10 mouse cellular contexts compared by ENCODE assay signal in genomic region chr5:140636316-140637057, GRCm38 (mm10). TPM values are rescaled to one million over a fixed set of nuclear protein-coding genes. Genes with fewer than 3 reads are reported as not detected.
A peak's percentile ranks its signal among the peaks of the same experiment; 100 is the strongest.
DNase-seq lines count a peak whose midpoint lies in the region; ATAC-seq and TF ChIP-seq lines count a peak whose summit lies in the region.
"Had no signal": no experiment of that assay in that cellular context is flagged by ENCODE, and none has a peak within 500 bp of the region (broad histone marks: within the 10 kb centered on the region; RNA-seq: fewer than 3 reads in every experiment).

No protein-coding gene starts in this region.

- H3K27ac ChIP-seq in left cerebral cortex, adult 2 months = no peak overlapping the region
- peak overlapping the region; percentile 82 for H3K27ac ChIP-seq in bone marrow, adult 2 months (ENCODE audit: control insufficient read depth, insufficient read depth, low read depth, low read length, poor library complexity)
- peak overlapping the region; percentile 32; the same call in 1 of the 2 replicates for H3K27ac ChIP-seq in liver, embryonic 11.5 days (ENCODE audit: low read depth, low read length)
- H3K27ac ChIP-seq in thymus, adult 2 months (ENCODE audit: control insufficient read depth, insufficient read depth, low read length) = peak overlapping the region; percentile 87
- H3K27ac ChIP-seq: embryonic facial prominence, embryonic 13.5 days had no signal

- intact Hi-C loops in left cerebral cortex, adult 2 months (cut with DNase I) = no loop called here
- intact Hi-C loops in left cerebral cortex, postnatal 4 days (cut with DNase I) = no loop called here

- ATAC-seq in liver, embryonic 11.5 days (replicated peaks; ENCODE audit: low FRiP score) = no peak

- peaks cover 4% of the 10 kb centered on the region for H3K4me1 ChIP-seq in bone marrow, adult 2 months (ENCODE audit: control insufficient read depth, insufficient read depth, low read length)
- peaks cover 7% of the 10 kb centered on the region for H3K4me1 ChIP-seq in liver, embryonic 11.5 days (replicated peaks; ENCODE audit: control insufficient read depth, insufficient read depth, low read length)
- peaks cover 24% of the 10 kb centered on the region for H3K4me1 ChIP-seq in thymus, adult 2 months (replicated peaks; ENCODE audit: control insufficient read depth, insufficient read depth, low read length)

- no peaks in the 10 kb centered on the region for H3K9me3 ChIP-seq in liver, embryonic 11.5 days (ENCODE audit: control insufficient read depth, low read length)
- H3K9me3 ChIP-seq: embryonic facial prominence, embryonic 13.5 days had no signal

- DNase-seq in left cerebral cortex, adult 2 months (ENCODE audit: extremely low spot score in 1 of 2, low spot score in 2 of 2) = no peak
- DNase-seq in left cerebral cortex, adult 11 months (ENCODE audit: low spot score) = no peak
- DNase-seq in liver, embryonic 11.5 days (ENCODE audit: low spot score) = no peak
- peak; percentile 41 for DNase-seq in thymus, adult 2 months
- DNase-seq in cerebellum, adult 9-10 months = no peak
- no peak for DNase-seq in left cerebral cortex, postnatal 4 days
- no peak for DNase-seq in urinary bladder, adult 2 months (ENCODE audit: low spot score)

- WGBS in bone marrow, adult 2 months = 40% methylated on average over 7 of the region's 7 CpGs
- 79% methylated on average over 7 of the region's 7 CpGs for WGBS in liver, embryonic 11.5 days
- 44% methylated on average over 7 of the region's 7 CpGs for WGBS in thymus, adult 2 months

- H3K4me2 ChIP-seq in liver, embryonic 11.5 days = no peak overlapping the region
- H3K4me2 ChIP-seq: embryonic facial prominence, embryonic 13.5 days had no signal

- H3K36me3 ChIP-seq in liver, embryonic 11.5 days (ENCODE audit: control insufficient read depth, insufficient read depth, low read length) = peaks cover 23% of the 10 kb centered on the region
- peaks cover 9% of the 10 kb centered on the region for H3K36me3 ChIP-seq in thymus, adult 2 months (ENCODE audit: control insufficient read depth, insufficient read depth, low read length)

- TF ChIP-seq CTCF in left cerebral cortex, adult 2 months (IDR thresholded peaks at IDR 0.05) = peak; percentile 34
- no peak for TF ChIP-seq CTCF in bone marrow, adult 2 months (IDR thresholded peaks at IDR 0.05; ENCODE audit: control insufficient read depth, insufficient read depth, low read length)
- no peak for TF ChIP-seq CTCF in thymus, adult 2 months (IDR thresholded peaks at IDR 0.05; ENCODE audit: borderline replicate concordance, control insufficient read depth, extremely low read depth, insufficient read depth, low read length, poor library complexity)

- no peak overlapping the region for H3K4me3 ChIP-seq in left cerebral cortex, adult 2 months
- no peak overlapping the region for H3K4me3 ChIP-seq in bone marrow, adult 2 months (replicated peaks; ENCODE audit: control insufficient read depth, low read depth, low read length)
- H3K4me3 ChIP-seq in liver, embryonic 11.5 days (ENCODE audit: low read depth, low read length) = no peak overlapping the region
- H3K4me3 ChIP-seq in thymus, adult 2 months (ENCODE audit: control insufficient read depth, insufficient read depth, low read length) = no peak overlapping the region
- H3K4me3 ChIP-seq: embryonic facial prominence, embryonic 13.5 days; myocyte had no signal

- TF ChIP-seq POLR2A in bone marrow, adult 2 months (IDR thresholded peaks at IDR 0.05; ENCODE audit: borderline replicate concordance, control insufficient read depth, low read depth, low read length) = no peak
- no peak for TF ChIP-seq POLR2A in thymus, adult 2 months (IDR thresholded peaks at IDR 0.05; ENCODE audit: control insufficient read depth, extremely low read depth, insufficient read depth, low read length, poor library complexity)

- no peaks in the 10 kb centered on the region for H3K27me3 ChIP-seq in liver, embryonic 11.5 days (replicated peaks; ENCODE audit: control insufficient read depth, insufficient read depth, low read length)
- H3K27me3 ChIP-seq in thymus, adult 2 months (ENCODE audit: control insufficient read depth, insufficient read depth, low read length) = no peaks in the 10 kb centered on the region
- H3K27me3 ChIP-seq: embryonic facial prominence, embryonic 13.5 days had no signal

- H3K9ac ChIP-seq in liver, embryonic 11.5 days (ENCODE audit: low read depth, low read length) = no peak overlapping the region; the same call in 1 of the 2 replicates
- H3K9ac ChIP-seq: embryonic facial prominence, embryonic 13.5 days had no signal

RNA-seq across cellular contexts. Expression of gene Ttyh3, which starts 12.3 kb away (rescaled TPM):
- total RNA-seq in left cerebral cortex, adult 2 months (2021) = 100 to 1,000 TPM; 244 to 247 TPM
- 20.1 and 34.8 TPM in 2 replicates for polyA plus RNA-seq in bone marrow, adult 2 months (2011; ENCODE audit: insufficient read depth, insufficient read length, low replicate concordance, missing spikeins)
- polyA plus RNA-seq in liver, embryonic 11.5 days (2014; fragmentation: Nextera tagmentation; extraction: Ambion mirVana) = 24.3 and 26.5 TPM in 2 replicates
- 139 and 177 TPM in 2 replicates for polyA plus RNA-seq in thymus, adult 2 months (2012; rRNA removed)
- total RNA-seq in left cerebral cortex, postnatal 4 days (2021) = 100 to 1,000 TPM; 382 to 395 TPM
- polyA plus RNA-seq in urinary bladder, adult 2 months (2012; rRNA removed) = 11.7 and 24.4 TPM in 2 replicates

RNA-seq across cellular contexts. Expression of gene Lfng, which starts 29.4 kb away (rescaled TPM):
- total RNA-seq in left cerebral cortex, adult 2 months (2021) = 10 to 100 TPM; 25.9 to 26.2 TPM
- polyA plus RNA-seq in bone marrow, adult 2 months (2011; ENCODE audit: insufficient read depth, insufficient read length, low replicate concordance, missing spikeins) = 25.9 and 26.5 TPM in 2 replicates
- 10.6 and 11.0 TPM in 2 replicates for polyA plus RNA-seq in liver, embryonic 11.5 days (2014; fragmentation: Nextera tagmentation; extraction: Ambion mirVana)
- 141 and 171 TPM in 2 replicates for polyA plus RNA-seq in thymus, adult 2 months (2012; rRNA removed)
- 10 to 100 TPM; 19.7 to 20.7 TPM for total RNA-seq in left cerebral cortex, postnatal 4 days (2021)
- polyA plus RNA-seq in urinary bladder, adult 2 months (2012; rRNA removed) = 20.6 and 23.6 TPM in 2 replicates
